Comparison of ENCODE assay signal across 24 mouse cellular contexts in genomic region chr4:108951663-108952062, GRCm38 (mm10).
"Had no signal": no experiment of that assay in that cellular context is flagged by ENCODE, and none has a peak within 500 bp of the region (broad histone marks: within the 10 kb centered on the region; RNA-seq: fewer than 3 reads in every experiment).

No protein-coding gene starts in this region.

- H3K4me3 ChIP-seq: heart, adult 2 months; heart, embryonic 10.5 days; heart, embryonic 12.5 days; hindbrain, embryonic 10.5 days; hindbrain, embryonic 12.5 days; intestine, embryonic 15.5 days; layer of hippocampus, adult 2 months; left cerebral cortex, adult 2 months; limb, embryonic 10.5 days; limb, embryonic 12.5 days had no signal

- DNase-seq: gastrocnemius, postnatal 14 days; gastrocnemius, postnatal 36 days; heart, adult 2 months; heart, postnatal 10 days; heart, postnatal 4 days; kidney, adult 18-20 months; kidney, adult 8-10 months; kidney, postnatal 10 days; kidney, postnatal 25 days; kidney, postnatal 4 days; liver had no signal

- H3K27ac ChIP-seq: heart, adult 2 months; heart, embryonic 10.5 days; hindbrain, embryonic 10.5 days; hindbrain, embryonic 12.5 days; hindbrain, embryonic 14.5 days; intestine, embryonic 15.5 days; layer of hippocampus, adult 2 months; left cerebral cortex, adult 2 months; limb, embryonic 10.5 days; limb, embryonic 12.5 days had no signal

- ATAC-seq: hindbrain, embryonic 16.5 days; inflammation-experienced regulatory T-cells, adult 6 months; intestine, embryonic 15.5 days; intestine, postnatal 0 days had no signal
